Mouse (Mus musculus): ENCODE measurements at regions not wholly inside any gene's neighbourhood (a gene's known extent, or its start where the extent isn't known, plus 50 kb on each side); places are given as distances from the start of the nearest gene placed in this dataset.

- DNase-seq, result no peak
- intact Hi-C loops (cut with DNase I), result no loop called here
Observed at GRCm38 (mm10) chr3:99674145-99674544, 211.1 kb upstream of the Spag17 start.

DNA sequence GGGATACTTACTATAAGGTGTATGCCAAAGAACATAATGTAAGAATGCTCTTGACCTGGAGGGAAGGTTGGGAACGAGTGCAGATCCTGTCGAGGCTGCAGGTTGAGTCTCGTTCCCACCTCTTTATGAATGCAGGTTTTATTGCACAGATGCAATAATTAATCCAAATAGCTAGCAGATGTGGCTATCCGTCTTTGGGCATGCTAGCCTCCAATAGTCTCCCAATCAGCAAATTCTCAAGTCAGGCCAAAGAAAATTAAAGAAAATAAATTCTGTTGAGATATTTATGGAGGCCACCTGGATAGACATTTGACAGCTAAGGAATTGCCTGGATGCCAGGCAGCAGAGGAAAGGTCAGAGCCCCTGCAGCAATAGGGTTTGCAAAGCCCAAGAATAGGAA lies 175.7 kb upstream of the Spag17 start:
- intact Hi-C loops (cut with DNase I), result no loop called here
- no peak for DNase-seq

DNA sequence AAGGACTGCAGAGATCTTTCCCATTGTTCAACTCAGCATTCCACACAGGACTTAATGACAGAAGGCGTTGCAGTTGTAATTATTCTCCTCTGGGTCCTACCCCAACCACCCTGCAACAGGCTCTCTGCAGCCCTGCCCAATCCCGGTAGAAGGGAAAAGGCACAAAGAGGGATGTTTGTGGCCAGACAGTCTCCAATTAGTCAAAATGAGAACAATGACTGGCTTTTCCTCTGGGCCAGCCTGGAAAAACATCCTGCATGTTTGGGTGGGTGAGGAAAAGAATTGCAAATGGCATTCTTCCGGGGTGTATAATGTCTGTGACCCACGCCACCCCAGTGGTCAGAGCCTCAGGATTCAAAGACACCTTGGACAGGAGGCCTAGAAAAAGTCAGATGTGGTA lies 168.8 kb upstream of the Spag17 start:
- intact Hi-C loops (cut with DNase I), result no loop called here
- DNase-seq, result no peak

- intact Hi-C loops (cut with DNase I), result loop anchor here (5.0 kb wide), 1 partner anchor 84 kb away; no protein-coding TSS in a partner anchor
- peak; percentile 26 to 38 for DNase-seq
Observed at GRCm38 (mm10) chr3:99738093-99738803, 147.0 kb upstream of the Spag17 start.

DNA sequence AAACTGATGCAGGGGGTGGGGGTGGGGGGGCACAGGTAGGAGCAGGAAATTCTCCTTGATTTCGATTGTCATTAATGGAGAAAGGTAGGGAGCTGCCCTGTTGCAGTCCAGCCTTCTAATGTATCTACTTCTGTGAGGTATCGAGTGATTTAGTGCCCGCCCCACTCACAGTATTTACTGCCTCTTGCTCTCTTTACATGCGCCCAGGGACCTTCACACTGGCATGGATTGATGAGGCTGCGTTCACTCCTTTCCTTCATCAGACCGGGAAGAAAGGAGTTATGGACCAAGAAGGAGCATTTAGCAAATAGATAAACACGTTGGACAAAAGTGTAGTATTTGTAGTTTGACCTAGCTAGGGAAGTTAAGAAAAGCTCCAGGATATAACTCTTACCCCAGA lies 145.6 kb upstream of the Spag17 start:
- intact Hi-C loops (cut with DNase I), result loop anchor here (5.0 to 10.0 kb wide), 2 partner anchors 83 to 505 kb away; no protein-coding TSS in a partner anchor

GRCm38 (mm10) chr3:99741249-99742222 lies 143.7 kb upstream of the Spag17 start:
- no peak for DNase-seq
- intact Hi-C loops (cut with DNase I), result loop anchor here (10.0 kb wide), 1 partner anchor 507 kb away; no protein-coding TSS in a partner anchor

More for the DNA sequence above, 145.6 kb upstream of the Spag17 start:
- no peak for DNase-seq

DNA sequence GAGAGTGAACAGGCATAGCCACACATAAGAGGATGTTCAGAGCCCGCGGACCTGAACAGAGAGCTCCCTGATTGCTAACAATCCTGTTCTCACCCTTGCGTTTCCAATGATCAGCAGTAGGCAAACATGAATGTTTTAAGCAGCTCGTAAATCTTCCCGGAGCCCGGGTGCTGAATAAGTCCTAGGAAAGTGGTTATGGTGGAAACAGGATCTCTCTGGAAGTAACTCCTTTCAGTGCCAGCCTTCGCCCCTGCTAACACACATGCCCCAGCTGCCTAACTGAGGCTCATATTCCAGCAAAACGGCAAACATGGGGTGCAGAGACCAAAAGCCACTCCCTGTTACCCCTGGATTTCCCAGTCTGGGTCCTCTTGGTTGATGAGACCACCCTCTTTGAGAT lies 135.5 kb upstream of the Spag17 start:
- no peak for DNase-seq
- intact Hi-C loops (cut with DNase I), result loop anchor here (10.0 kb wide), 1 partner anchor 515 kb away; no protein-coding TSS in a partner anchor

- intact Hi-C loops (cut with DNase I), result no loop called here
- DNase-seq, result peak; percentile 27 to 47
Observed at GRCm38 (mm10) chr3:99778526-99778925, 106.7 kb upstream of the Spag17 start.

- no peak for DNase-seq
- intact Hi-C loops (cut with DNase I), result no loop called here
Observed at GRCm38 (mm10) chr3:99785955-99786529, 99.2 kb upstream of the Spag17 start.

DNA sequence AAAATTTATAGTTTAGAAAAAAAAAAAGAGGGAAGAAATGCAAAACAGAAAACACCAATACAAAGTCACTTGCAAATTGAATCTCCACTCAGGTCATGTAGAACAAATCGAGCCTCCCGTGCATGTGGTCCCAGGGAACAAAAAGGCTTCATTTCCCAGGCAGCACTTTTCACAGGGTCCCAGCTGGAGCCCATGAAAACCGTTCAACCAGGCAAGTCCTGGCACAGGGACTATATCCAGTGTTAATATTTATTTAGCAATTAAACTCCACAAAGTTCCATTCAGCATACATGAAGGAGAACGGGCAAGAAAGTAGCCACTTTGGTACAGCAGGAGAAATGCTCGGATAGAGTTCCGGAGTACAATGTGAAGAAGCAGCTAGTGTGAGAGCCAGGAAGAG lies 93.9 kb upstream of the Spag17 start:
- intact Hi-C loops (cut with DNase I), result no loop called here
- no peak for DNase-seq

- intact Hi-C loops (cut with DNase I), result no loop called here
- DNase-seq, result no peak
Observed at GRCm38 (mm10) chr3:99793622-99794021, 91.6 kb upstream of the Spag17 start.

DNA sequence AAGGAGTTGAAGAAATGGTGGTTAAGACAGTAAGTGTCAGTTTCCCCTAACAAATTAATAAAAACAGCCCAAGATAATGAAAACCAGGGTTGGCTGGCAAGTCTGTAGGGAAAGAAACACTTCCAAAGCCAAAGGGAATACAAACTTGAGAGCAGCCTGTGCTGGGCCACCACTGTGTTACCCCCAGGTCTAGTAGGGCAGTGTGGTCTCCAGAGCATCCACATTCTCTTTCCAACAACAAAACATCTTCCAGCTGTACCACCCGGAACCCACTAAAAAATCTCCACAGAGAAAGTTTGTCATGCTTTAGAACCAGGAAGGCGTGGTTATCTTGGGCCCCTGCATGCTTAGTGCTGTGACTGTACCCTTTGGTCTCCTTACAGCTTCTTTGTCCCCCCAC lies 89.4 kb upstream of the Spag17 start:
- intact Hi-C loops (cut with DNase I), result no loop called here
- no peak for DNase-seq

DNA sequence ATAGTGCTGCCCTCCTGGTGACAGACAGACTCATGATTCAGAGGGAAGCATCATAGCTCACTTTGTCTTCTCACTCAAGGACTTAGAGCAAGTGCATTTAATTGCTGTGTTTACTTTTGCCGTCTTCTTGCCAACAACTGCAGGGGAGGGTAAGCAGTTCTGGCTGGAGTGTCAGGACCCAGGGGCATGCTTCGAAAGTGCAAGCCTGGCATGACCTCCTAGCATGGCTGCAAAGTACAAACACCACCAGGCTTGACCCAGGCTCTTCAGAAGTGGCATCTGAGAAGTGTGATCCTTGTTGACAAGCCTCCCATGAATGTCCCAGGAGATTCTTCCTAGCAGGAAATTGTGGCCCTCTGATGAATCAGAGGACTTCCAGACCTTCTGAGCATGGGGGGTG lies 87.4 kb upstream of the Spag17 start:
- intact Hi-C loops (cut with DNase I), result no loop called here
- no peak for DNase-seq

GRCm38 (mm10) chr3:99810532-99810931 lies 74.7 kb upstream of the Spag17 start:
- intact Hi-C loops (cut with DNase I), result no loop called here
- DNase-seq, result no peak

- no peak for DNase-seq
- intact Hi-C loops (cut with DNase I), result no loop called here
Observed at GRCm38 (mm10) chr3:99811276-99811675, 73.9 kb upstream of the Spag17 start.

DNA sequence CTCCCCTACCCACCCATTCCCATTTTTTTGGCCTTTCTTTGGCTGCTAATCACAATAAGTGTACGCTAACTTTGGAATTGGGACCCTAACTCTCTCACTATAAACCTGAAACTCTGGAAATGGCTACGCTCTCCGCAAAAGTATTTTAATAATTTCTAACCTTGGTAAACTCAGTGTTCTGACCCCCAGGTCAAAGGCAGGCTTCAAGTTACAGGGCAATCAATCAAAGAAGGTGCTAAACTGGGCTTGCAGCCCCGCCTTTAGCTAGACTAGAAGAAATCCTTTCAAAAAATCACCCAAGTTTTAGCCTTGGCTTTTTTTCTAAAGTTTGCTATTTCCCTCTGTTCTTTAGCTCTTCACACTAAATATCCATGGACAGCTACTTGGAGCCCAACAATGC lies 72.4 kb upstream of the Spag17 start:
- intact Hi-C loops (cut with DNase I), result no loop called here
- no peak for DNase-seq

DNA sequence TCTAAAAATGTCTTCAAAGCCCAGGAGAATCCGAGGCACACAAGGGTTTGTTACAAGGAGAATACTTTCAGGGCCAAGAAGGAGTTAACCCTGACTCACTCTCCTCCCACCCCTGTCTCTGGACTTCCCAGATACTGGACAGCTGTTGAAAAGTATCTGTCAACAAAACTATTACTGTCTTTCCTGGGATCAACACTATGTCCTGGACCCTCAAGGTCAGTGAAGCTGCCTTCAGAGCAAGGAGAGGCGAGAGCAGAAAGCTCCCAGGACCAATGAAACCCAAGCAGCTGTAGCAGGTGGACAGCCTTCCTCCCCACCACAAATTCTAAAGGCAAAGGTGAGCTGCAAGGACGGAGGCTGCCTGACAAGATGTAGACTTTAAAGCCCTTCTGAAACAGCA lies 70.1 kb upstream of the Spag17 start:
- intact Hi-C loops (cut with DNase I), result no loop called here
- no peak for DNase-seq

DNA sequence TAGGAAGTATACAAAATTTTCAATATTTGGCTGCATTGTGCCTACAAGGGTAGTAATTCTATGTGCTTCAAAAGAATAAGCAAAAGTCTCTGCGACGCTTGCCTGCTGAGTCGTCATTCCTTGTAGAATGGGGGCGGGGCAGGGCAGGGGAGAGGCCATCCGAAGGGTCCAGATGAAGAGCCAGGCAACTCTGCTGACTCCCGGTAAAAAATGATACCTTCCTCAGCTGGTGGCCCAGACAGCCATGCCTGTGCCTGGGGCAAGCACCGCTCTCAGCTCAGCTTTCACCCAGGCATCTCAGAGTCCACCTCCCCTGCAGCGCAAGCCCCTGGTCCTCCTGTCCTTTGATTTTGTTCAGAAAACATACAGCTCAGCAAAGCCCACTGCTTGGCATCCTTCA lies 67.2 kb upstream of the Spag17 start:
- DNase-seq, result peak; percentile 21 to 22
- intact Hi-C loops (cut with DNase I), result no loop called here

DNA sequence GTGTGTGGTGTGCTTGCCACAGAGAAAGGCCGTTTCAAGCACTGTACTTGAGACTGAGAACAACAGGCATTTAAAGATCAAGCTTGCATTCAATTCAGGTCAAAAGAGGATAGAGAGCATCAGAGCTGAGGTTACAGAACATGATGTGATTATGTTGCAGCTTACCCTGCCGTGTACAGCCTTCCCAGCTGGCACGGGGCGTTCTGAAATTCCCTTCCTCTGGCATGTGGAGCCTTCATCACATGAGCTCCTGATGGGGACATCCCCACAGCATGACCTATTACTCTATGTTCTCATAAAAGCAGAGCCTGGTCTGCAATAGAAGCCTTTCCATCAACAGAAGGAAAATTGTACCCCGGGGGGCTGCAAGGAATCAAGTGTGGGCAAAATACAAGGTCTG lies 62.5 kb upstream of the Spag17 start:
- intact Hi-C loops (cut with DNase I), result loop anchor here (5.0 kb wide), 2 partner anchors 85 to 565 kb away; no protein-coding TSS in a partner anchor
- peak; percentile 31 to 57 for DNase-seq

DNA sequence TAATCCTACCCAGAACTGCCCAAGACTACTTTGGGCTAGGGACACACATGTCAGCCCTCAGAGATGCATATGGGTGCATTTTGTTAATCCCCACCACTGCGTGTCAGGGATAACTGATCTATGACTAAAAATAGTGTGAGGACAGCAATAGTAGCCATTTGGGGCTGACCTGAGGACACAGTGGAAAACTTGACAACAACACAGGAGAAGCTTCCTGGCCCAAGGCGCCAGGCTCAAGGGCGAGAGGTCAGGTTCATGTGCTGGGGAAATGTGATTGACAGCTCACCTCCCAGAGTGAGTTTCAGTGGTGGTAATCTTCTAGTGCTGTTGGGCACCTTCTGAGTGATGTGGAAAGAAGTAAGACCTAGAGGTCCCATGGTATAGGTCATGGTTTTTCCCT lies 62.0 kb upstream of the Spag17 start:
- peak; percentile 28 to 36 for DNase-seq

More for the DNA sequence above, 62.0 kb upstream of the Spag17 start:
- intact Hi-C loops (cut with DNase I), result loop anchor here (5.0 kb wide), 2 partner anchors 86 to 566 kb away; no protein-coding TSS in a partner anchor
